Mouse (Mus musculus): ENCODE results near the gene Fam169b. TPM values are rescaled to one million over a fixed set of nuclear protein-coding genes. Genes with fewer than 3 reads are reported as not detected.

Gene Fam169b
- total and polyA plus RNA-seq, 2 experiments from 2014 or later: 0.08 to 0.18 TPM

GRCm38 (mm10) chr7:68369694-68370093, 96.1 kb downstream of the Fam169b start:
- H3K4me3 ChIP-seq (ENCODE audit: low read depth, low read length): no peak overlapping the region
- peak; percentile 17; the same call in 1 of the 2 replicates for ATAC-seq (ENCODE audit: insufficient read depth, low read depth)
- TF ChIP-seq EP300 (IDR thresholded peaks at IDR 0.05; ENCODE audit: low read depth): no peak
- TF ChIP-seq CTCF (IDR thresholded peaks at IDR 0.05; ENCODE audit: low read depth): peak; percentile 88

GRCm38 (mm10) chr7:68374109-68374857, 100.6 kb downstream of the Fam169b start:
- H3K9ac ChIP-seq (replicated peaks; ENCODE audit: low read depth, low read length): no peak overlapping the region
- WGBS: 15% methylated on average over 16 of the region's 16 CpGs
- H3K4me2 ChIP-seq (ENCODE audit: low read depth, low read length): peak overlapping the region; percentile 51
- no peaks in the 10 kb centered on the region for H3K9me3 ChIP-seq (replicated peaks; ENCODE audit: control insufficient read depth, low read length)
- no peak overlapping the region for H3K4me3 ChIP-seq (ENCODE audit: low read depth, low read length)
- DNase-seq (ENCODE audit: low spot score) (peak; percentile 55), ATAC-seq (ENCODE audit: insufficient read depth, low read depth) (peak; percentile 26; the same call in 1 of the 2 replicates)
- TF ChIP-seq CTCF (IDR thresholded peaks at IDR 0.05; ENCODE audit: low read depth) (peak; percentile 88), EP300 (IDR thresholded peaks at IDR 0.05; ENCODE audit: low read depth) (no peak)
- H3K36me3 ChIP-seq (replicated peaks; ENCODE audit: control insufficient read depth, insufficient read depth, low read length): no peaks in the 10 kb centered on the region
- no peaks in the 10 kb centered on the region for H3K4me1 ChIP-seq (ENCODE audit: control insufficient read depth, insufficient read depth)
- no peak overlapping the region for H3K27ac ChIP-seq (ENCODE audit: low read depth)
- H3K27me3 ChIP-seq (ENCODE audit: control insufficient read depth, insufficient read depth, low read length): peaks cover 17% of the 10 kb centered on the region; the same call in 1 of the 2 replicates

More at GRCm38 (mm10) chr7:68369694-68370093, 96.1 kb downstream of the Fam169b start:
- no peaks in the 10 kb centered on the region for H3K36me3 ChIP-seq (replicated peaks; ENCODE audit: control insufficient read depth, insufficient read depth, low read length)
- H3K27ac ChIP-seq (ENCODE audit: low read depth): no peak overlapping the region
- 2% methylated on average over 12 of the region's 13 CpGs for WGBS
- H3K27me3 ChIP-seq (ENCODE audit: control insufficient read depth, insufficient read depth, low read length): peaks cover 14% of the 10 kb centered on the region; the same call in 1 of the 2 replicates
- no peaks in the 10 kb centered on the region for H3K4me1 ChIP-seq (ENCODE audit: control insufficient read depth, insufficient read depth)
- DNase-seq (ENCODE audit: low spot score): peak; percentile 58
- no peaks in the 10 kb centered on the region; the same call in 1 of the 2 replicates for H3K9me3 ChIP-seq (replicated peaks; ENCODE audit: control insufficient read depth, low read length)
- no peak overlapping the region for H3K9ac ChIP-seq (replicated peaks; ENCODE audit: low read depth, low read length)
- H3K4me2 ChIP-seq (ENCODE audit: low read depth, low read length): peak overlapping the region; percentile 41

GRCm38 (mm10) chr7:68382187-68382586, 108.5 kb downstream of the Fam169b start:
- Histone ChIP-seq H3K27ac (ENCODE audit: low read depth) (no peak overlapping the region), H3K4me1 (ENCODE audit: control insufficient read depth, insufficient read depth) (no peaks in the 10 kb centered on the region; the same call in 1 of the 2 replicates), H3K9ac (replicated peaks; ENCODE audit: low read depth, low read length) (no peak overlapping the region), H3K9me3 (replicated peaks; ENCODE audit: control insufficient read depth, low read length) (no peaks in the 10 kb centered on the region), H3K27me3 (ENCODE audit: control insufficient read depth, insufficient read depth, low read length) (peaks cover 5% of the 10 kb centered on the region; the same call in 1 of the 2 replicates), H3K4me3 (ENCODE audit: low read depth, low read length) (no peak overlapping the region), H3K36me3 (replicated peaks; ENCODE audit: control insufficient read depth, insufficient read depth, low read length) (no peaks in the 10 kb centered on the region), H3K4me2 (ENCODE audit: low read depth, low read length) (no peak overlapping the region)
- DNase-seq (ENCODE audit: low spot score): no peak
- 11% methylated on average over 9 of the region's 9 CpGs for whole genome bisulfite sequencing
- no peak for ATAC-seq (ENCODE audit: insufficient read depth, low read depth)
- no peak for TF ChIP-seq CTCF (IDR thresholded peaks at IDR 0.05; ENCODE audit: low read depth)
- TF ChIP-seq EP300 (IDR thresholded peaks at IDR 0.05; ENCODE audit: low read depth): no peak

GRCm38 (mm10) chr7:68386767-68387166, 113.1 kb downstream of the Fam169b start:
- H3K9ac ChIP-seq (replicated peaks; ENCODE audit: low read depth, low read length): no peak overlapping the region
- no peaks in the 10 kb centered on the region for H3K36me3 ChIP-seq (replicated peaks; ENCODE audit: control insufficient read depth, insufficient read depth, low read length)

GRCm38 (mm10) chr7:68395707-68396333, 122.2 kb downstream of the Fam169b start:
- Histone ChIP-seq H3K9ac (replicated peaks; ENCODE audit: low read depth, low read length) (no peak overlapping the region), H3K36me3 (replicated peaks; ENCODE audit: control insufficient read depth, insufficient read depth, low read length) (no peaks in the 10 kb centered on the region), H3K9me3 (replicated peaks; ENCODE audit: control insufficient read depth, low read length) (no peaks in the 10 kb centered on the region), H3K4me2 (ENCODE audit: low read depth, low read length) (no peak overlapping the region), H3K27ac (ENCODE audit: low read depth) (no peak overlapping the region), H3K4me1 (ENCODE audit: control insufficient read depth, insufficient read depth) (no peaks in the 10 kb centered on the region), H3K27me3 (ENCODE audit: control insufficient read depth, insufficient read depth, low read length) (no peaks in the 10 kb centered on the region), H3K4me3 (ENCODE audit: low read depth, low read length) (no peak overlapping the region)
- no peak for TF ChIP-seq CTCF (IDR thresholded peaks at IDR 0.05; ENCODE audit: low read depth)
- TF ChIP-seq EP300 (IDR thresholded peaks at IDR 0.05; ENCODE audit: low read depth): no peak
- ATAC-seq (ENCODE audit: insufficient read depth, low read depth): no peak
- no peak for DNase-seq (ENCODE audit: low spot score)
- WGBS: 66% methylated on average over 6 of the region's 6 CpGs

More at GRCm38 (mm10) chr7:68386767-68387166, 113.1 kb downstream of the Fam169b start:
- Histone ChIP-seq H3K9me3 (replicated peaks; ENCODE audit: control insufficient read depth, low read length) (no peaks in the 10 kb centered on the region), H3K27me3 (ENCODE audit: control insufficient read depth, insufficient read depth, low read length) (peaks cover 5% of the 10 kb centered on the region; the same call in 1 of the 2 replicates), H3K4me3 (ENCODE audit: low read depth, low read length) (no peak overlapping the region), H3K4me1 (ENCODE audit: control insufficient read depth, insufficient read depth) (no peaks in the 10 kb centered on the region; the same call in 1 of the 2 replicates), H3K4me2 (ENCODE audit: low read depth, low read length) (no peak overlapping the region), H3K27ac (ENCODE audit: low read depth) (no peak overlapping the region)
- WGBS: 33% methylated on average over 3 of the region's 3 CpGs
- TF ChIP-seq CTCF (IDR thresholded peaks at IDR 0.05; ENCODE audit: low read depth) (no peak), EP300 (IDR thresholded peaks at IDR 0.05; ENCODE audit: low read depth) (no peak)
- DNase-seq (ENCODE audit: low spot score) (no peak), ATAC-seq (ENCODE audit: insufficient read depth, low read depth) (no peak)

Measured in heart, postnatal 0 days (tissue).